23 mouse cellular contexts compared by ENCODE assay signal in the genomic region with DNA sequence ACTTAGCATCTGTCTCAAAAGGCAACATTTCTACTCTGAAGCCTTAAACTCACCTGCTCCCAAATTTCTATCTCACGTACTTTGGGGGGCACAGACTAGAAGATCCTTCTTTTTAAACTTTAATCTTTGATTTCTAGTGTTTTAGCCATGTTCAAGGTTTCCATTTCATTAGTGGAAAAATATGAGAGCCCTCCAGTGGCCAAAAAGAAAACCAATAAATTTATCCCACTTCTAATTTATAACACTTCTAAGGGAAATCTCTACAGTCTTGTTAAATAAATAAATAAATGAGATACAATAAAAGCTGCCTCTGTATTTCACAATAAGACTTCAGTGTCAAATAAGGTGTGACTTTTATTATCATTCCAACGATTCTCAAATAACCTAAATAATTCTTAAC.
DNase-seq lines count a peak whose midpoint lies in the region; ATAC-seq and TF ChIP-seq lines count a peak whose summit lies in the region.
"Had no signal": no experiment of that assay in that cellular context is flagged by ENCODE, and none has a peak within 500 bp of the region (broad histone marks: within the 10 kb centered on the region; RNA-seq: fewer than 3 reads in every experiment).

No protein-coding gene starts in this region.

- no peak overlapping the region for H3K4me3 ChIP-seq in gastrocnemius, adult 2 months
- no peak overlapping the region for H3K4me3 ChIP-seq in kidney, postnatal 0 days (replicated peaks; ENCODE audit: low read depth, low read length)
- no peak overlapping the region for H3K4me3 ChIP-seq in midbrain, embryonic 15.5 days
- H3K4me3 ChIP-seq in midbrain, embryonic 16.5 days (ENCODE audit: low read depth, low read length) = no peak overlapping the region
- H3K4me3 ChIP-seq: embryonic facial prominence, embryonic 13.5 days; erythroblast, embryonic 14.5 days; forebrain, embryonic 12.5 days; hindbrain, embryonic 15.5 days; intestine, embryonic 15.5 days; limb, embryonic 13.5 days; liver, embryonic 12.5 days had no signal

- H3K36me3 ChIP-seq in kidney, postnatal 0 days (ENCODE audit: insufficient read depth, low read length) = no peaks in the 10 kb centered on the region
- no peaks in the 10 kb centered on the region for H3K36me3 ChIP-seq in midbrain, embryonic 15.5 days (replicated peaks)
- H3K36me3 ChIP-seq in midbrain, embryonic 16.5 days (ENCODE audit: control insufficient read depth, insufficient read depth, low read length) = no peaks in the 10 kb centered on the region
- H3K36me3 ChIP-seq: embryonic facial prominence, embryonic 13.5 days; forebrain, embryonic 12.5 days; hindbrain, embryonic 15.5 days; intestine, embryonic 15.5 days; limb, embryonic 13.5 days; liver, embryonic 12.5 days had no signal

- no peaks in the 10 kb centered on the region for H3K9me3 ChIP-seq in kidney, postnatal 0 days (replicated peaks; ENCODE audit: low read length)
- H3K9me3 ChIP-seq in midbrain, embryonic 15.5 days = no peaks in the 10 kb centered on the region
- no peaks in the 10 kb centered on the region for H3K9me3 ChIP-seq in midbrain, embryonic 16.5 days (replicated peaks; ENCODE audit: control insufficient read depth, low read length, poor library complexity, severe bottlenecking)
- H3K9me3 ChIP-seq: embryonic facial prominence, embryonic 13.5 days; forebrain, embryonic 12.5 days; hindbrain, embryonic 15.5 days; intestine, embryonic 15.5 days; limb, embryonic 13.5 days; liver, embryonic 12.5 days had no signal

- no peak overlapping the region for H3K27ac ChIP-seq in gastrocnemius, adult 2 months
- H3K27ac ChIP-seq in kidney, postnatal 0 days = no peak overlapping the region
- peak overlapping the region; percentile 38; the same call in 1 of the 2 replicates for H3K27ac ChIP-seq in midbrain, embryonic 15.5 days
- H3K27ac ChIP-seq in midbrain, embryonic 16.5 days (ENCODE audit: low read length) = no peak overlapping the region
- H3K27ac ChIP-seq: embryonic facial prominence, embryonic 13.5 days; forebrain, embryonic 12.5 days; hindbrain, embryonic 15.5 days; intestine, embryonic 15.5 days; limb, embryonic 13.5 days; liver, embryonic 12.5 days had no signal

- no peak overlapping the region for H3K4me2 ChIP-seq in kidney, postnatal 0 days (ENCODE audit: low read length)
- no peak overlapping the region for H3K4me2 ChIP-seq in midbrain, embryonic 15.5 days
- H3K4me2 ChIP-seq in midbrain, embryonic 16.5 days (ENCODE audit: low read length) = no peak overlapping the region
- H3K4me2 ChIP-seq: embryonic facial prominence, embryonic 13.5 days; forebrain, embryonic 12.5 days; hindbrain, embryonic 15.5 days; intestine, embryonic 15.5 days; limb, embryonic 13.5 days; liver, embryonic 12.5 days had no signal

- DNase-seq in gastrocnemius, adult 2 months = no peak
- DNase-seq in gastrocnemius, postnatal 4 days (ENCODE audit: low spot score in 2 of 2) = no peak
- peak; percentile 64 for DNase-seq in kidney, postnatal 0 days (ENCODE audit: low spot score)
- no peak for DNase-seq in kidney, adult 18-20 months
- DNase-seq: adrenal gland, adult 8-10 months; cerebellum, adult 8-10 months; cerebellum, postnatal 36 days; embryo, embryonic 11 days; gastrocnemius, postnatal 14 days; heart, postnatal 4 days; lung, adult 18-20 months; lung, postnatal 36 days; right cerebral cortex, postnatal 14 days had no signal

- intact Hi-C loops in gastrocnemius, adult 2 months (cut with DNase I) = no loop called here

- TF ChIP-seq CTCF in gastrocnemius, adult 2 months (IDR thresholded peaks at IDR 0.05) = peak; percentile 31
- peak; percentile 41 for TF ChIP-seq CTCF in kidney, postnatal 0 days (IDR thresholded peaks at IDR 0.05; ENCODE audit: low read depth)

- no peaks in the 10 kb centered on the region for H3K27me3 ChIP-seq in kidney, postnatal 0 days (ENCODE audit: insufficient read depth, low read length)
- H3K27me3 ChIP-seq in midbrain, embryonic 15.5 days (replicated peaks) = no peaks in the 10 kb centered on the region
- no peaks in the 10 kb centered on the region for H3K27me3 ChIP-seq in midbrain, embryonic 16.5 days (ENCODE audit: control insufficient read depth, insufficient read depth, low read depth, low read length)
- H3K27me3 ChIP-seq: embryonic facial prominence, embryonic 13.5 days; forebrain, embryonic 12.5 days; hindbrain, embryonic 15.5 days; intestine, embryonic 15.5 days; limb, embryonic 13.5 days; liver, embryonic 12.5 days had no signal

- H3K9ac ChIP-seq in kidney, postnatal 0 days (ENCODE audit: low read depth, low read length) = no peak overlapping the region
- H3K9ac ChIP-seq in midbrain, embryonic 15.5 days = no peak overlapping the region
- no peak overlapping the region for H3K9ac ChIP-seq in midbrain, embryonic 16.5 days (ENCODE audit: low read depth, low read length)
- H3K9ac ChIP-seq: embryonic facial prominence, embryonic 13.5 days; forebrain, embryonic 12.5 days; hindbrain, embryonic 15.5 days; intestine, embryonic 15.5 days; limb, embryonic 13.5 days; liver, embryonic 12.5 days had no signal

- no peak for ATAC-seq in kidney, postnatal 0 days (replicated peaks; ENCODE audit: low FRiP score, low read depth)
- no peak for ATAC-seq in midbrain, embryonic 15.5 days (replicated peaks)
- no peak for ATAC-seq in midbrain, embryonic 16.5 days
- ATAC-seq in cerebellum, adult (ENCODE audit: insufficient number of reproducible peaks, low FRiP score, low TSS enrichment) = no peak
- ATAC-seq: intestine, embryonic 15.5 days; liver, embryonic 12.5 days had no signal

- WGBS in kidney, postnatal 0 days = 50% methylated on average over 2 of the region's 2 CpGs
- WGBS in midbrain, embryonic 15.5 days = 65% methylated on average over 2 of the region's 2 CpGs
- 55% methylated on average over 2 of the region's 2 CpGs for WGBS in midbrain, embryonic 16.5 days

- no peaks in the 10 kb centered on the region for H3K4me1 ChIP-seq in kidney, postnatal 0 days (replicated peaks; ENCODE audit: insufficient read depth, low read length)
- peaks cover 5% of the 10 kb centered on the region for H3K4me1 ChIP-seq in midbrain, embryonic 15.5 days
- H3K4me1 ChIP-seq in midbrain, embryonic 16.5 days (ENCODE audit: control insufficient read depth, insufficient read depth, low read length) = peaks cover 10% of the 10 kb centered on the region; the same call in 1 of the 2 replicates
- H3K4me1 ChIP-seq: embryonic facial prominence, embryonic 13.5 days; forebrain, embryonic 12.5 days; intestine, embryonic 15.5 days; liver, embryonic 12.5 days had no signal
